Mouse (Mus musculus): ENCODE measurements at regions not wholly inside any gene's neighbourhood (a gene's known extent, or its start where the extent isn't known, plus 50 kb on each side); places are given as distances from the start of the nearest gene placed in this dataset.

DNA sequence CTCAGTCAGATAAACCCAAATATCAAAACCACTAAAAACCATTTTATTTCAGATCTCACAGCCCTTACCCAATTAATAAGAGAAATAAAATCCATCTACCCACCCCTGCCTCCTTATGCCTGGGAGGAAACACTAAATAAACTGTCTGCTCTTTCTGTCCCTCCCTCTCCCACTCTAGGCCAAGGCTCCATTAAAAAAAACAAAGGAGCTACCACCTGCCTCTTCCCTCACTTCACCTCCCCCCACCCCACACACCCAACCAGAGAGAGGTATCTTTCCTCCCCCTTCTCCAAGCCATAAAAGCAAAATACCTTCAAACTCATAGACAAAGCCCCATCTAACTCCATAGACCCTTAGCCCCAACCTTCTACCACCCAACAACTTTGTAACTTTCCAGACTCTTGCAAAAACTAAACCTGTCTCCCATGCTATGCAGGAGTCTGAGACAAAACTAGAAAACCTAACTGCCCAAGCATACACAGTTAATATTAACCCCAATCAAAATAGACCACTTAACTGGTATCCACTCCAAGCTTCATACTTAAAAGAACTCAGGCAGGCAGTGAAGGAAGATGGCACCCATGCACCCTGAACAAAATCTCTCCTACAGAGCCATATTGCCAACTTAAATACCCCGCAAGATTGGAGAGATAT, 532.1 kb downstream of the 9430069I07Rik start:
- Histone ChIP-seq H3K4me1 (ENCODE audit: control insufficient read depth, insufficient read depth, low read length) (no peaks in the 10 kb centered on the region), H3K36me3 (ENCODE audit: control insufficient read depth, insufficient read depth, low read length) (no peaks in the 10 kb centered on the region), H3K9ac (ENCODE audit: low read depth, low read length) (no peak overlapping the region), H3K27ac (no peak overlapping the region), H3K4me3 (no peak overlapping the region), H3K79me2 (replicated peaks; ENCODE audit: control insufficient read depth, insufficient read depth, low read length) (no peaks in the 10 kb centered on the region), H3K27me3 (ENCODE audit: control insufficient read depth, insufficient read depth, low read length) (no peaks in the 10 kb centered on the region)
- no peak for DNase-seq
- no peak for TF ChIP-seq CTCF (IDR thresholded peaks at IDR 0.05)
- 93% methylated on average over 1 of the region's 1 CpGs for whole genome bisulfite sequencing
- intact Hi-C loops (cut with DNase I): no loop called here

DNA sequence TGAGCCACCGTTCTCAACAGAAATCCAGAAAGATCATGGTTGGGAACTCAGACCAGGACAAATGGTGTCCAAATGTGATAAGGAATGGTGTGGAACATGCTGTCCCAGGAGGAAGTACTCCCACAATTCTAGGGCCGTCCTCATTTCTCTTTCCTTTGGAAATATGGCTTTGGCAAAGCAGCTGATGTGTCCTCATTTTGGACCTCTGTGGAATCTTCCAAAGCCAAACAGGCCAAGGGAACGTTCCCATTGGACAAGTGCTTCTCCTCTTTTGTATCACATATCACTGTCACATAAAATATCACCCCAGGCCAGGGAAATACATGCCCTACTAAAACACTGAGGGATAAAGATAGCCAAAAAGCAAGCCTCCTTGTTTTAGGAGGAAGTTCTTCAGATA, 532.8 kb downstream of the 9430069I07Rik start:
- intact Hi-C loops (cut with DNase I): no loop called here
- no peak for TF ChIP-seq EP300 (IDR thresholded peaks at IDR 0.05; ENCODE audit: insufficient read depth, low read depth, low read length)
- TF ChIP-seq CTCF (IDR thresholded peaks at IDR 0.05): no peak
- no peak for TF ChIP-seq POLR2A (IDR thresholded peaks at IDR 0.05; ENCODE audit: insufficient read depth, low read depth, low read length)
- Histone ChIP-seq H3K36me3 (ENCODE audit: control insufficient read depth, insufficient read depth, low read length) (no peaks in the 10 kb centered on the region), H3K79me2 (replicated peaks; ENCODE audit: control insufficient read depth, insufficient read depth, low read length) (no peaks in the 10 kb centered on the region), H3K4me3 (no peak overlapping the region), H3K9ac (ENCODE audit: low read depth, low read length) (no peak overlapping the region), H3K4me1 (ENCODE audit: control insufficient read depth, insufficient read depth, low read length) (no peaks in the 10 kb centered on the region), H3K27me3 (ENCODE audit: control insufficient read depth, insufficient read depth, low read length) (no peaks in the 10 kb centered on the region), H3K27ac (no peak overlapping the region)
- WGBS: 43% methylated on average over 3 of the region's 3 CpGs
- peak in 1 of 2 experiments; percentile 20 for DNase-seq

DNA sequence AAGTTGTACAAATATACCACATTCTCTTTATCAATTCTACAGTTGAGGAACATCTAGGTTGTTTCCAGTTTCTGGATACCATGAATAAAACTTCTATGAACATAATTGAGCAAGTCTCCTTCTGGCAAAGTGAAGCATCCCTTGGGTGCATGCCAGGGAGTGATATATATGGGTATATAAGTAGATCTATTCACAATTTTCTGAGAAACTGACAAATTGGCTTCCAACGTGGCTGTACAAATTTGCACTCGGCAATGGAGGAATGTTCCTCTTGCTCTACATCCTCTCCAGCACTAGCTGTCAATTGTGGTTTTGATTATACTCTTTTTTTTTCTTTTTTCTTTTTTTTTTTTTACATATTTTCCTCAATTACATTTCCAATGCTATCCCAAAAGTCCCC, 576.7 kb downstream of the 9430069I07Rik start:
- H3K36me3 ChIP-seq (ENCODE audit: control insufficient read depth, insufficient read depth, low read length): no peaks in the 10 kb centered on the region
- H3K27ac ChIP-seq: no peak overlapping the region
- H3K4me3 ChIP-seq: no peak overlapping the region
- no peaks in the 10 kb centered on the region for H3K79me2 ChIP-seq (replicated peaks; ENCODE audit: control insufficient read depth, insufficient read depth, low read length)
- no peak for DNase-seq
- H3K4me1 ChIP-seq (ENCODE audit: control insufficient read depth, insufficient read depth, low read length): no peaks in the 10 kb centered on the region
- H3K9ac ChIP-seq (ENCODE audit: low read depth, low read length): no peak overlapping the region
- TF ChIP-seq EP300 (IDR thresholded peaks at IDR 0.05; ENCODE audit: insufficient read depth, low read depth, low read length) (no peak), POLR2A (IDR thresholded peaks at IDR 0.05; ENCODE audit: insufficient read depth, low read depth, low read length) (no peak), CTCF (IDR thresholded peaks at IDR 0.05) (no peak)
- WGBS: 84% methylated on average over 2 of the region's 2 CpGs
- H3K27me3 ChIP-seq (ENCODE audit: control insufficient read depth, insufficient read depth, low read length): no peaks in the 10 kb centered on the region
- intact Hi-C loops (cut with DNase I): no loop called here

DNA sequence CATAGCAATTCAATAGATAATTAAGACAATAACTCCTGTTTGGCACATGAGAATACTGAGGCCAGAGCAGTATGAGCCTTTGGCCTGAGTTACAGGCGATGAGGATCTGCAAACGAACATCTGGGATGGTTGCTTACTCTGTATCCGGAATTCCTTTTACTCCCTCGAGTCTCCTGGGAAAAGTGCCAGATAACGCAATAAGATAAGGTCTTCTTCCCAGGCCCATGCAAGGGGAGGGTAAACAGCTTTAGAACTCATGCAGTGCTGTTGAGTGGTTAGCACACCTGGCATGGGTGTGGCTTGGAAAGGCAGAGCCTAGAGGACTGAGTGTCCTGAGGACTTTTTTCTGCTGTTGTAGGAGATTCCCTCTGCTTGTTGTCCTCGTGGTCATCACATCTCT, 598.2 kb downstream of the 9430069I07Rik start:
- intact Hi-C loops (cut with DNase I): no loop called here

DNA sequence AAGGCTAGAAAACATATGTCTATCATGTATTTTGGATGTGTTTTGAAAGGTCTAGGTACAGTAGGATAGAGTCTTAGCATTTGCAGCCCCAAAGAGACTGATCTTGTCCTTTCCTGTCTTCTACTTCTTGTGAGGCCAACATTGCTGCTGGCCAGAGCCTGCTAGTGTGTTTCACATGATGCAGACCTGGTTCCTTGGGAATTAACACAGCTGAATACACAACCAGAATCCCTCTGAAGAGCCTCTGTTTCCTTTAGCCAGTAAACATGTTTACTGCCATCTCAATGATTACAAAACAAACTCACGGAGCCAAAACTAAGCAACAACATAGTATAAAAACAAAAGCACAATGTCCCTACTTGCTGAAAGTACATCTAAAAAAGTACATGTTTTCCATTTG, 598.9 kb downstream of the 9430069I07Rik start:
- TF ChIP-seq CTCF (IDR thresholded peaks at IDR 0.05) (no peak), EP300 (IDR thresholded peaks at IDR 0.05; ENCODE audit: insufficient read depth, low read depth, low read length) (no peak), POLR2A (IDR thresholded peaks at IDR 0.05; ENCODE audit: insufficient read depth, low read depth, low read length) (no peak)
- no peaks in the 10 kb centered on the region; the same call in 1 of the 2 replicates for H3K4me1 ChIP-seq (ENCODE audit: control insufficient read depth, insufficient read depth, low read length)
- intact Hi-C loops (cut with DNase I): no loop called here
- H3K27ac ChIP-seq: no peak overlapping the region
- no peak for DNase-seq
- H3K27me3 ChIP-seq (ENCODE audit: control insufficient read depth, insufficient read depth, low read length): no peaks in the 10 kb centered on the region
- H3K36me3 ChIP-seq (ENCODE audit: control insufficient read depth, insufficient read depth, low read length): no peaks in the 10 kb centered on the region
- no peak overlapping the region for H3K4me3 ChIP-seq
- no peak overlapping the region for H3K9ac ChIP-seq (ENCODE audit: low read depth, low read length)
- 80% methylated on average over 1 of the region's 1 CpGs for WGBS
- H3K79me2 ChIP-seq (replicated peaks; ENCODE audit: control insufficient read depth, insufficient read depth, low read length): no peaks in the 10 kb centered on the region

More for the DNA sequence above, 598.2 kb downstream of the 9430069I07Rik start:
- 26% methylated on average over 6 of the region's 6 CpGs for WGBS
- no peaks in the 10 kb centered on the region; the same call in 1 of the 2 replicates for H3K4me1 ChIP-seq (ENCODE audit: control insufficient read depth, insufficient read depth, low read length)
- peak; percentile 20 to 24 for DNase-seq
- no peaks in the 10 kb centered on the region for H3K36me3 ChIP-seq (ENCODE audit: control insufficient read depth, insufficient read depth, low read length)
- no peak for TF ChIP-seq EP300 (IDR thresholded peaks at IDR 0.05; ENCODE audit: insufficient read depth, low read depth, low read length)
- TF ChIP-seq POLR2A (IDR thresholded peaks at IDR 0.05; ENCODE audit: insufficient read depth, low read depth, low read length): no peak
- no peak for TF ChIP-seq CTCF (IDR thresholded peaks at IDR 0.05)
- H3K27me3 ChIP-seq (ENCODE audit: control insufficient read depth, insufficient read depth, low read length): no peaks in the 10 kb centered on the region
- no peak overlapping the region for H3K9ac ChIP-seq (ENCODE audit: low read depth, low read length)
- no peak overlapping the region for H3K4me3 ChIP-seq
- no peaks in the 10 kb centered on the region for H3K79me2 ChIP-seq (replicated peaks; ENCODE audit: control insufficient read depth, insufficient read depth, low read length)
- H3K27ac ChIP-seq: no peak overlapping the region
